In the genomic region with DNA sequence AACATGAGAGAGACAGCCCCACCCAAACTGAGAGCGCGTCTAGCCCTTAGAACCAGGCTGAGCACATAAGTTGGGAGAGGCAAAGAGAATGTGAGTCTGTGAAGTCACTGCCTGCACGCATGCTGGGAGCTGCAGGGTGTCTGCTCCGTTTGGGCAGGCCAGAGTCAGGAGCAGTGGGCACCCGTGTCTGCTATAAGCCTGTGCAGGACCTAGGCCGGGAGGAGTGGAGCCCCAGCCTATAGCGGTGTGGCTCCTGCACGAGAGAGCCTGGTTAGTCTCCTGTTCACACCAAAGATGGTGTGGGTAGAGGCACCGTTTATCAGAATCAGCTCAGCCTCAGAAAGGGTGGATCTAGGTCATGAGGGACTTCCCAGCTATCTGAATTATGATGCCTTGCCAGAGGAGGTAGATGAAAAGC, we compare ENCODE assay signal across 8 mouse cellular contexts. TPM values are rescaled to one million over a fixed set of nuclear protein-coding genes. Genes with fewer than 3 reads are reported as not detected.
DNase-seq lines count a peak whose midpoint lies in the region; ATAC-seq and TF ChIP-seq lines count a peak whose summit lies in the region.

No protein-coding gene starts in this region.

- 0 out of 2 replicates have a peak overlapping the region, but pooled peaks have one; percentile 2 for H3K27ac ChIP-seq in forebrain, embryonic 10.5 days
- H3K27ac ChIP-seq in forebrain, embryonic 14.5 days (ENCODE audit: low read depth, low read length) = no peak overlapping the region
- H3K27ac ChIP-seq in midbrain, embryonic 11.5 days (ENCODE audit: low read depth, low read length) = no peak overlapping the region
- no peak overlapping the region for H3K27ac ChIP-seq in midbrain, embryonic 15.5 days
- no peak overlapping the region for H3K27ac ChIP-seq in hindbrain, postnatal 0 days
- H3K27ac ChIP-seq in neural tube, embryonic 15.5 days (replicated peaks) = peak overlapping the region; percentile 68

- H3K4me1 ChIP-seq in forebrain, embryonic 10.5 days = peaks cover 52% of the 10 kb centered on the region
- peaks cover 12% of the 10 kb centered on the region for H3K4me1 ChIP-seq in forebrain, embryonic 14.5 days (ENCODE audit: control insufficient read depth, insufficient read depth, low read length)
- H3K4me1 ChIP-seq in midbrain, embryonic 11.5 days (ENCODE audit: control insufficient read depth, insufficient read depth, low read length) = peaks cover 4% of the 10 kb centered on the region; the same call in 1 of the 2 replicates
- peaks cover 12% of the 10 kb centered on the region for H3K4me1 ChIP-seq in midbrain, embryonic 15.5 days
- peaks cover 7% of the 10 kb centered on the region; the same call in 1 of the 2 replicates for H3K4me1 ChIP-seq in hindbrain, postnatal 0 days (ENCODE audit: insufficient read depth, low read length)
- peaks cover 39% of the 10 kb centered on the region for H3K4me1 ChIP-seq in neural tube, embryonic 15.5 days

- ATAC-seq in forebrain, embryonic 14.5 days = no peak
- no peak for ATAC-seq in midbrain, embryonic 11.5 days (ENCODE audit: low FRiP score)
- ATAC-seq in midbrain, embryonic 15.5 days (replicated peaks) = no peak
- ATAC-seq in hindbrain, postnatal 0 days = peak; percentile 21; the same call in 1 of the 2 replicates
- no peak for ATAC-seq in neural tube, embryonic 15.5 days (ENCODE audit: low FRiP score)

- no peak overlapping the region for H3K4me3 ChIP-seq in forebrain, embryonic 10.5 days
- H3K4me3 ChIP-seq in forebrain, embryonic 14.5 days (ENCODE audit: low read depth, low read length) = no peak overlapping the region
- H3K4me3 ChIP-seq in midbrain, embryonic 11.5 days (ENCODE audit: low read depth, low read length) = no peak overlapping the region
- no peak overlapping the region for H3K4me3 ChIP-seq in midbrain, embryonic 15.5 days
- no peak overlapping the region for H3K4me3 ChIP-seq in hindbrain, postnatal 0 days (ENCODE audit: low read length)
- H3K4me3 ChIP-seq in neural tube, embryonic 15.5 days (replicated peaks) = no peak overlapping the region

- peaks cover 49% of the 10 kb centered on the region for H3K27me3 ChIP-seq in forebrain, embryonic 10.5 days (ENCODE audit: poor library complexity, severe bottlenecking)
- H3K27me3 ChIP-seq in forebrain, embryonic 14.5 days (replicated peaks; ENCODE audit: control insufficient read depth, insufficient read depth, low read length) = no peaks in the 10 kb centered on the region
- H3K27me3 ChIP-seq in midbrain, embryonic 11.5 days (ENCODE audit: control insufficient read depth, insufficient read depth, low read length) = no peaks in the 10 kb centered on the region
- H3K27me3 ChIP-seq in midbrain, embryonic 15.5 days (replicated peaks) = no peaks in the 10 kb centered on the region
- H3K27me3 ChIP-seq in hindbrain, postnatal 0 days (ENCODE audit: insufficient read depth, low read length) = no peaks in the 10 kb centered on the region
- H3K27me3 ChIP-seq in neural tube, embryonic 15.5 days (replicated peaks) = no peaks in the 10 kb centered on the region

- no peak overlapping the region for H3K9ac ChIP-seq in forebrain, embryonic 14.5 days (ENCODE audit: low read length)
- H3K9ac ChIP-seq in midbrain, embryonic 11.5 days (ENCODE audit: low read length) = no peak overlapping the region
- H3K9ac ChIP-seq in midbrain, embryonic 15.5 days = no peak overlapping the region
- no peak overlapping the region for H3K9ac ChIP-seq in hindbrain, postnatal 0 days (replicated peaks; ENCODE audit: low read length)
- H3K9ac ChIP-seq in neural tube, embryonic 15.5 days (replicated peaks) = no peak overlapping the region

- no peaks in the 10 kb centered on the region for H3K9me3 ChIP-seq in forebrain, embryonic 10.5 days
- no peaks in the 10 kb centered on the region for H3K9me3 ChIP-seq in forebrain, embryonic 14.5 days (replicated peaks; ENCODE audit: control insufficient read depth, low read length)
- H3K9me3 ChIP-seq in midbrain, embryonic 11.5 days (ENCODE audit: control insufficient read depth, low read length) = no peaks in the 10 kb centered on the region
- no peaks in the 10 kb centered on the region for H3K9me3 ChIP-seq in midbrain, embryonic 15.5 days
- no peaks in the 10 kb centered on the region for H3K9me3 ChIP-seq in hindbrain, postnatal 0 days (ENCODE audit: low read length)
- no peaks in the 10 kb centered on the region for H3K9me3 ChIP-seq in neural tube, embryonic 15.5 days (replicated peaks)

- H3K36me3 ChIP-seq in forebrain, embryonic 10.5 days (replicated peaks) = no peaks in the 10 kb centered on the region
- no peaks in the 10 kb centered on the region for H3K36me3 ChIP-seq in forebrain, embryonic 14.5 days (ENCODE audit: control insufficient read depth, insufficient read depth, low read length)
- no peaks in the 10 kb centered on the region for H3K36me3 ChIP-seq in midbrain, embryonic 11.5 days (ENCODE audit: control insufficient read depth, insufficient read depth, low read length)
- no peaks in the 10 kb centered on the region for H3K36me3 ChIP-seq in midbrain, embryonic 15.5 days (replicated peaks)
- no peaks in the 10 kb centered on the region for H3K36me3 ChIP-seq in hindbrain, postnatal 0 days (ENCODE audit: insufficient read depth, low read length)
- no peaks in the 10 kb centered on the region for H3K36me3 ChIP-seq in neural tube, embryonic 15.5 days

- H3K4me2 ChIP-seq in forebrain, embryonic 14.5 days (ENCODE audit: low read length) = no peak overlapping the region
- no peak overlapping the region for H3K4me2 ChIP-seq in midbrain, embryonic 11.5 days
- no peak overlapping the region for H3K4me2 ChIP-seq in midbrain, embryonic 15.5 days
- H3K4me2 ChIP-seq in hindbrain, postnatal 0 days (ENCODE audit: low read depth, low read length) = no peak overlapping the region
- 0 out of 2 replicates have a peak overlapping the region, but pooled peaks have one; percentile 6 for H3K4me2 ChIP-seq in neural tube, embryonic 15.5 days

- no peak for DNase-seq in forebrain, embryonic 10.5 days (ENCODE audit: extremely low spot score, low spot score)
- no peak for DNase-seq in forebrain, embryonic 14.5 days (ENCODE audit: low spot score)
- peak; percentile 80 for DNase-seq in midbrain, embryonic 11.5 days (ENCODE audit: low spot score, missing footprints)
- DNase-seq in hindbrain, postnatal 0 days (ENCODE audit: low spot score) = no peak
- no peak for DNase-seq in testis, postnatal 10 days (ENCODE audit: low spot score)
- DNase-seq in adrenal gland, adult 18-20 months (ENCODE audit: low spot score in 2 of 2) = no peak

- WGBS in forebrain, embryonic 10.5 days = 67% methylated on average over 9 of the region's 9 CpGs
- WGBS in forebrain, embryonic 14.5 days = 53% methylated on average over 9 of the region's 9 CpGs
- 58% methylated on average over 9 of the region's 9 CpGs for WGBS in midbrain, embryonic 11.5 days
- 52% methylated on average over 9 of the region's 9 CpGs for WGBS in midbrain, embryonic 15.5 days
- 51% methylated on average over 9 of the region's 9 CpGs for WGBS in hindbrain, postnatal 0 days
- WGBS in neural tube, embryonic 15.5 days = 55% methylated on average over 9 of the region's 9 CpGs

- TF ChIP-seq CTCF in hindbrain, postnatal 0 days (IDR thresholded peaks at IDR 0.05; ENCODE audit: low read depth) = no peak

RNA-seq across cellular contexts. Expression of gene Lax1, which starts 55.2 kb away (rescaled TPM):
- polyA plus RNA-seq in forebrain, embryonic 10.5 days (2016; fragmentation: Nextera tagmentation; extraction: Ambion mirVana) = 0.44 and 0.93 TPM in 2 replicates
- not detected in 2 replicates for polyA plus RNA-seq in forebrain, embryonic 14.5 days (2014; fragmentation: Nextera tagmentation; extraction: Ambion mirVana)
- polyA plus RNA-seq in midbrain, embryonic 11.5 days (2014; fragmentation: Nextera tagmentation; extraction: Ambion mirVana) = 0.19 and 0.20 TPM in 2 replicates
- 0.09 and 0.14 TPM in 2 replicates for polyA plus RNA-seq in midbrain, embryonic 15.5 days (2015; fragmentation: Nextera tagmentation; extraction: Ambion mirVana)
- total RNA-seq in hindbrain, postnatal 0 days (2014; rRNA removed) = 0.10 TPM in 1 of 2 replicates, not detected in the other
- polyA plus RNA-seq in hindbrain, postnatal 0 days (2015; fragmentation: Nextera tagmentation; extraction: Ambion mirVana) = 0.08 and 0.13 TPM in 2 replicates
- 0.26 and 2.5 TPM in 2 replicates for polyA plus RNA-seq in neural tube, embryonic 15.5 days (2015; fragmentation: Nextera tagmentation; extraction: Ambion mirVana)
- total RNA-seq in adrenal gland, adult 18-20 months (2021) = under 1 TPM; 0.32 to 0.33 TPM

RNA-seq across cellular contexts. Expression of gene Atp2b4, which starts 55.8 kb away (rescaled TPM):
- polyA plus RNA-seq in forebrain, embryonic 10.5 days (2016; fragmentation: Nextera tagmentation; extraction: Ambion mirVana) = 3.2 and 4.2 TPM in 2 replicates
- polyA plus RNA-seq in forebrain, embryonic 14.5 days (2014; fragmentation: Nextera tagmentation; extraction: Ambion mirVana) = 10.2 and 14.1 TPM in 2 replicates
- polyA plus RNA-seq in midbrain, embryonic 11.5 days (2014; fragmentation: Nextera tagmentation; extraction: Ambion mirVana) = 7.6 and 8.3 TPM in 2 replicates
- polyA plus RNA-seq in midbrain, embryonic 15.5 days (2015; fragmentation: Nextera tagmentation; extraction: Ambion mirVana) = 11.3 and 11.6 TPM in 2 replicates
- total RNA-seq in hindbrain, postnatal 0 days (2014; rRNA removed) = 56.6 and 57.3 TPM in 2 replicates
- polyA plus RNA-seq in hindbrain, postnatal 0 days (2015; fragmentation: Nextera tagmentation; extraction: Ambion mirVana) = 13.2 and 13.4 TPM in 2 replicates
- 13.6 and 17.1 TPM in 2 replicates for polyA plus RNA-seq in neural tube, embryonic 15.5 days (2015; fragmentation: Nextera tagmentation; extraction: Ambion mirVana)
- total RNA-seq in adrenal gland, adult 18-20 months (2021) = 10 to 100 TPM; 25.1 to 41.5 TPM

Comparison
In these comparisons a context has a peak if more than half of its experiments do, and no peak if none do; other contexts are left out.
1. H3K27ac ChIP-seq: peak in forebrain, embryonic 10.5 days (single experiment) and neural tube, embryonic 15.5 days (single experiment); none in forebrain, embryonic 14.5 days (single experiment), midbrain, embryonic 11.5 days (single experiment), midbrain, embryonic 15.5 days (single experiment) and hindbrain, postnatal 0 days (single experiment).